Mouse (Mus musculus) c-Kit-positive CD71-negative TER-119-negative erythroid progenitor cells, embryonic 14.5 days (primary cell): ENCODE measurements around the gene Gm20738.
"Not testable (repeated sequence)": the region's sequence is repeated elsewhere in the genome, so short reads cannot be mapped to it uniquely, and the experiment has no call there.

Experiments
- DNase-seq: peaks from one replicate; pipeline ENCODE4 v3.0.0-alpha.2; 2013; ENCODE audit warnings: low read depth

Gm20738 gene

DNA sequence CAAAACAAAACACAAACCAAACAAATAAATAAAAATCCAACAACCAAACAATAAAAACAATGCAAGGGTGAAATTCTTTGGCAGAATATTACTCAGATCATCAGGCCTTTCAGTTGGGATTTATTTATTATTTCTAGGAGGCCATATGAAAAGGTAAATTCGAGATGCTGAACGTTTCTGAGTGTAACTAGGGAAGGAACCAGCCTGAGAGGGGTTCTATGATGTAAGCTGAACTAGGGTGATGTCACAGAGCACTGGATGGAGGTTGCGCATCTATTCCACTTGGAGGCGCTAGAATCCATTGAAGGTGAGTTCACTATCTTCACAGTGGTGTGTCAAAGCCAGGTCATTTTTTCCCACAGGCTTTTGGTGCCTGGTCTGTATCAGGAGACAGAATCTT is at the start of gene Gm20738:
Gm20738 (plus strand) TSS at position 301 of the 400 bp plus-strand sequence.
- not testable (repeated sequence) for DNase-seq
